Mouse (Mus musculus) MEL (cell line): ENCODE results near the gene C330021F23Rik. TPM values are rescaled to one million over a fixed set of nuclear protein-coding genes. Genes with fewer than 3 reads are reported as not detected.

ENCODE experiments used
- DNase-seq: peaks from one replicate; pipeline ENCODE4 v3.0.0; 2011; ENCODE audit warnings: low read depth, low spot score
- H3K27ac ChIP-seq: 2 replicates; pipeline ENCODE4 v1.5.1; 2012; ENCODE audit warnings: low read depth, mild to moderate bottlenecking, control low read depth, low read length, moderate library complexity; ENCODE audit not compliant: control insufficient read depth
- H3K27me3 ChIP-seq, 2 experiments: fragments of 150-350 bp in 1 of 2; sonication (generic) in 1 of 2; 2 replicates each; pipeline ENCODE4 v1.6.1; 2012; ENCODE audit warnings: low read length in 2 of 2, mild to moderate bottlenecking in 2 of 2, improper control_type of control experiment in 1 of 2, moderate library complexity in 1 of 2; ENCODE audit not compliant: insufficient read depth in 2 of 2, control insufficient read depth in 1 of 2
- H3K36me3 ChIP-seq, 2 experiments: 2 replicates each; pipeline ENCODE4 v1.6.1; 2012 to 2014; ENCODE audit warnings: low read length in 2 of 2, improper control_type of control experiment in 1 of 2, inconsistent platforms in 1 of 2, mild to moderate bottlenecking in 1 of 2; ENCODE audit not compliant: insufficient read depth in 2 of 2, control insufficient read depth in 1 of 2
- H3K4me1 ChIP-seq, 2 experiments: fragments of 150-350 bp in 1 of 2; sonication (generic) in 1 of 2; 2 replicates each; pipeline ENCODE4 v1.6.1; 2012; ENCODE audit warnings: low read length in 2 of 2, improper control_type of control experiment in 1 of 2, mild to moderate bottlenecking in 1 of 2; ENCODE audit not compliant: insufficient read depth in 2 of 2, control insufficient read depth in 1 of 2
- H3K4me3 ChIP-seq, 2 experiments: fragments of 150-350 bp in 1 of 2; sonication (generic) in 1 of 2; 2 replicates each; pipeline ENCODE4 v1.5.1; 2012; ENCODE audit warnings: low read depth in 2 of 2, low read length in 2 of 2, mild to moderate bottlenecking in 2 of 2, moderate library complexity in 2 of 2, control low read depth in 1 of 2, improper control_type of control experiment in 1 of 2; ENCODE audit not compliant: control insufficient read depth in 1 of 2, insufficient read depth in 1 of 2
- H3K79me2 ChIP-seq: 2 replicates; pipeline ENCODE4 v1.6.1; 2012; ENCODE audit warnings: mild to moderate bottlenecking, low read length, moderate library complexity; ENCODE audit not compliant: control insufficient read depth, poor library complexity, insufficient read depth
- H3K9ac ChIP-seq: 2 replicates; pipeline ENCODE4 v1.6.1; 2012; ENCODE audit warnings: low read depth, mild to moderate bottlenecking, control low read depth, low read length, moderate library complexity; ENCODE audit not compliant: control insufficient read depth, poor library complexity, severe bottlenecking
- H3K9me3 ChIP-seq: fragments of 150-350 bp; sonication (generic); replicated peaks from 2 replicates; pipeline ENCODE4 v1.6.1; 2012; ENCODE audit warnings: mild to moderate bottlenecking, low read length, improper control_type of control experiment, moderate library complexity; ENCODE audit not compliant: insufficient read depth
- BHLHE40 ChIP-seq: IDR thresholded peaks from 2 replicates; pipeline ENCODE4 v1.6.1; 2012; ENCODE audit warnings: low read depth, mild to moderate bottlenecking, inconsistent platforms, low read length, improper control_type of control experiment, borderline replicate concordance
- CHD1 ChIP-seq: IDR thresholded peaks from 2 replicates; pipeline ENCODE4 v1.6.1; 2012; ENCODE audit warnings: low read depth, mild to moderate bottlenecking, inconsistent platforms, low read length, improper control_type of control experiment
- CTCF ChIP-seq, 3 experiments: IDR thresholded peaks in 2 of 3; conservative IDR thresholded peaks in 1 of 3; 2 replicates each; pipeline ENCODE4 v1.5.1; 2011 to 2012; ENCODE audit warnings: low read length in 3 of 3, low read depth in 2 of 3, mild to moderate bottlenecking in 2 of 3, improper control_type of control experiment in 1 of 3, inconsistent platforms in 1 of 3, mixed read lengths in 1 of 3, moderate library complexity in 1 of 3; ENCODE audit not compliant: control insufficient read depth in 1 of 3, insufficient read depth in 1 of 3, poor library complexity in 1 of 3, severe bottlenecking in 1 of 3
- ELF1 ChIP-seq: IDR thresholded peaks from 2 replicates; pipeline ENCODE4 v1.6.1; 2014; ENCODE audit warnings: low read depth, mild to moderate bottlenecking, inconsistent platforms, low read length, improper control_type of control experiment, moderate library complexity
- ETS1 ChIP-seq: IDR thresholded peaks from 2 replicates; pipeline ENCODE4 v1.6.1; 2012; ENCODE audit warnings: low read depth, mild to moderate bottlenecking, inconsistent platforms, low read length, improper control_type of control experiment, moderate library complexity
- GABPA ChIP-seq: IDR thresholded peaks from 2 replicates; pipeline ENCODE4 v1.6.1; 2012; ENCODE audit warnings: low read depth, mild to moderate bottlenecking, inconsistent platforms, low read length, improper control_type of control experiment, moderate library complexity
- GATA1 ChIP-seq: IDR thresholded peaks from 2 replicates; pipeline ENCODE4 v1.6.1; 2011; ENCODE audit warnings: low read depth, low read length, improper control_type of control experiment
- JUND ChIP-seq: IDR thresholded peaks from 2 replicates; pipeline ENCODE4 v1.6.1; 2011; ENCODE audit warnings: low read depth, mild to moderate bottlenecking, improper control_type of control experiment, low read length
- KAT2A ChIP-seq: conservative IDR thresholded peaks from 2 replicates; pipeline ENCODE4 v1.6.1; 2012; ENCODE audit warnings: low read depth, low read length, improper control_type of control experiment, inconsistent platforms
- MAFK ChIP-seq: IDR thresholded peaks from 2 replicates; pipeline ENCODE4 v1.6.1; 2011; ENCODE audit warnings: low read depth, mild to moderate bottlenecking, low read length, improper control_type of control experiment, borderline replicate concordance
- MAX ChIP-seq: IDR thresholded peaks from 2 replicates; pipeline ENCODE4 v1.6.1; 2011; ENCODE audit warnings: low read length, improper control_type of control experiment
- MAZ ChIP-seq: IDR thresholded peaks from 2 replicates; pipeline ENCODE4 v1.6.1; 2012; ENCODE audit warnings: low read depth, mild to moderate bottlenecking, inconsistent platforms, low read length, improper control_type of control experiment
- POLR2A ChIP-seq, 2 experiments: IDR thresholded peaks; 2 replicates each; pipeline ENCODE4 v1.6.1; 2011 to 2012; ENCODE audit warnings: low read length in 2 of 2, mild to moderate bottlenecking in 2 of 2, control low read depth in 1 of 2, improper control_type of control experiment in 1 of 2, low read depth in 1 of 2, moderate library complexity in 1 of 2; ENCODE audit not compliant: control insufficient read depth in 1 of 2, insufficient read depth in 1 of 2, poor library complexity in 1 of 2
- POLR2AphosphoS5 ChIP-seq: IDR thresholded peaks from 2 replicates; pipeline ENCODE4 v1.6.1; 2012; ENCODE audit warnings: low read depth, borderline replicate concordance, mild to moderate bottlenecking, inconsistent platforms, low read length, moderate library complexity, mixed read lengths
- RCOR1 ChIP-seq: IDR thresholded peaks from 2 replicates; pipeline ENCODE4 v1.6.1; 2012; ENCODE audit warnings: low read depth, mild to moderate bottlenecking, inconsistent platforms, low read length, improper control_type of control experiment
- SIN3A ChIP-seq: IDR thresholded peaks from 2 replicates; pipeline ENCODE4 v1.6.1; 2012; ENCODE audit warnings: low read length, improper control_type of control experiment, inconsistent platforms
- TAL1 ChIP-seq: IDR thresholded peaks from 2 replicates; pipeline ENCODE4 v1.6.1; 2012; ENCODE audit warnings: mild to moderate bottlenecking, inconsistent platforms, low read length, moderate library complexity, mixed read lengths
- TCF12 ChIP-seq: IDR thresholded peaks from 2 replicates; pipeline ENCODE4 v1.6.1; 2014; ENCODE audit warnings: low read depth, mild to moderate bottlenecking, inconsistent platforms, low read length, improper control_type of control experiment, moderate library complexity
- ZMIZ1 ChIP-seq: IDR thresholded peaks from 2 replicates; pipeline ENCODE4 v1.6.1; 2012; ENCODE audit warnings: low read depth, mild to moderate bottlenecking, inconsistent platforms, low read length, improper control_type of control experiment, moderate library complexity
- polyA plus RNA-seq, 2 experiments: library from polyadenylated mRNA; stranded (reverse) in 1 of 2; unstranded in 1 of 2; fragments of >175 nt in 1 of 2; fragments of >200 nt in 1 of 2; gene quantifications; 2 replicates each; pipeline versions ENCODE4 v1.2.1 to v1.2.4; 2012; ENCODE audit warnings: low replicate concordance in 2 of 2, low read depth in 1 of 2; ENCODE audit not compliant: insufficient read length in 2 of 2, insufficient read depth in 1 of 2, missing spikeins in 1 of 2
- total RNA-seq: library from RNA; depleted of rRNA; stranded (reverse); fragments of 300-350 nt; gene quantifications from 2 replicates; pipeline ENCODE4 v1.2.3, GENCODE M21; 2012

Gene C330021F23Rik
- total and polyA plus RNA-seq, 3 experiments, result 0.53 to 1.2 TPM; not detected in 1

GRCm38 (mm10) chr8:3599219-3599618 lies 31.4 kb downstream of the C330021F23Rik start:
- TF ChIP-seq TAL1 (no peak), ELF1 (no peak), TCF12 (no peak), POLR2AphosphoS5 (no peak), MAX (no peak), MAZ (no peak), KAT2A (no peak)
- TF ChIP-seq, all 39 proteins: peak for 0
- Histone ChIP-seq H3K4me3 (no peak overlapping the region), H3K9me3 (no peaks in the 10 kb centered on the region), H3K27me3 (no peaks in the 10 kb centered on the region), H3K79me2 (no peaks in the 10 kb centered on the region), H3K27ac (no peak overlapping the region), H3K4me1 (no peaks in the 10 kb centered on the region), H3K9ac (no peak overlapping the region), H3K36me3 (no peaks in the 10 kb centered on the region)
- DNase-seq, result no peak

- Histone ChIP-seq H3K27me3 (no peaks in the 10 kb centered on the region), H3K27ac (no peak overlapping the region), H3K4me1 (no peaks in the 10 kb centered on the region), H3K9me3 (no peaks in the 10 kb centered on the region), H3K36me3 (no peaks in the 10 kb centered on the region), H3K9ac (no peak overlapping the region), H3K4me3 (no peak overlapping the region), H3K79me2 (no peaks in the 10 kb centered on the region)
- TF ChIP-seq MAFK, result no peak
- TF ChIP-seq ETS1, result no peak
- TF ChIP-seq SIN3A, result no peak
- no peak for TF ChIP-seq POLR2A (IDR thresholded peaks at IDR 0.05; ENCODE audit: control insufficient read depth in 1 of 2, insufficient read depth in 1 of 2, low read depth in 1 of 2, low read length in 2 of 2, poor library complexity in 1 of 2)
- TF ChIP-seq CHD1, result no peak
- TF ChIP-seq KAT2A, result no peak
- no peak for TF ChIP-seq RCOR1
- TF ChIP-seq ELF1, result no peak
- no peak for TF ChIP-seq POLR2AphosphoS5
- no peak for TF ChIP-seq GATA1
- TF ChIP-seq GABPA, result no peak
- no peak for TF ChIP-seq JUND
- no peak for TF ChIP-seq CTCF (IDR thresholded peaks at IDR 0.05 in 2 of 3, conservative IDR thresholded peaks at IDR 0.05 in 1 of 3; ENCODE audit: control insufficient read depth in 1 of 3, insufficient read depth in 1 of 3, low read depth in 2 of 3, low read length in 3 of 3, poor library complexity in 1 of 3, severe bottlenecking in 1 of 3)
- DNase-seq, result no peak
Measured at GRCm38 (mm10) chr8:3600401-3600800, 32.6 kb downstream of the C330021F23Rik start.

DNA sequence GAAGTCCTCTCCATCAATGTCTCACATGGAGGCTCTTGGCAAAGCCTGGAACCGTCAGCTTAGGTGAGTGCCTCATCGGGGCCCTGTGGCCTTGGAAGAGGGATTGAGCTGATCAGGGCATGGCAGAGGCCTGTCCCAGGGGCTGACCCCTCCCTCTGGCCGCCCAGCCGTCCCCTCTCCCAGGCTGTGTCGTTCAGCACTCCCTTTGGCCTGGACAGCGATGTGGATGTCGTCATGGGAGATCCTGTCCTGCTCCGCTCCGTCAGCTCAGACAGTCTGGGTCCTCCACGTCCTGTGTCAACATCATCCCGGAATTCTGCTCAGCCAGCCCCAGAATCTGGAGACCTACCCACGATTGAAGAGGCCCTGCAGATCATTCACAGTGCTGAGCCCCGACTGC lies 35.6 kb downstream of the C330021F23Rik start:
- no peaks in the 10 kb centered on the region for H3K79me2 ChIP-seq
- H3K27me3 ChIP-seq, result no peaks in the 10 kb centered on the region
- no peak for TF ChIP-seq BHLHE40
- no peak for TF ChIP-seq ZMIZ1
- no peak for TF ChIP-seq CTCF (IDR thresholded peaks at IDR 0.05 in 2 of 3, conservative IDR thresholded peaks at IDR 0.05 in 1 of 3; ENCODE audit: control insufficient read depth in 1 of 3, insufficient read depth in 1 of 3, low read depth in 2 of 3, low read length in 3 of 3, poor library complexity in 1 of 3, severe bottlenecking in 1 of 3)
- no peak for TF ChIP-seq JUND
- TF ChIP-seq GATA1, result no peak
- no peak for TF ChIP-seq GABPA
- TF ChIP-seq ELF1, result no peak
- H3K9ac ChIP-seq, result no peak overlapping the region
- H3K4me3 ChIP-seq, result no peak overlapping the region
- DNase-seq, result no peak
- H3K36me3 ChIP-seq, result peaks cover 0 to 8% of the 10 kb centered on the region in 2 experiments; a peak in 3 of 4 replicates
- H3K9me3 ChIP-seq, result no peaks in the 10 kb centered on the region
- H3K27ac ChIP-seq, result no peak overlapping the region
- peaks cover 0 to 11% of the 10 kb centered on the region in 2 experiments; a peak in 2 of 4 replicates for H3K4me1 ChIP-seq
